Mouse (Mus musculus) ES-E14 (cell line): Measurements from ENCODE around the gene Dnajb13. TPM values are rescaled to one million over a fixed set of nuclear protein-coding genes. Genes with fewer than 3 reads are reported as not detected.

ENCODE experiments used
- DNase-seq: peaks from one replicate; pipeline ENCODE4 v3.0.0-alpha.2; 2013; ENCODE audit warnings: low read depth, low spot score
- H3K27ac ChIP-seq: 2 replicates; pipeline ENCODE4 v1.5.1; 2012; ENCODE audit warnings: low read depth, mild to moderate bottlenecking, low read length, moderate library complexity, mixed read lengths; ENCODE audit not compliant: poor library complexity, insufficient read depth, severe bottlenecking
- H3K36me3 ChIP-seq: 2 replicates; pipeline ENCODE4 v1.6.1; 2012; ENCODE audit warnings: mild to moderate bottlenecking, low read length, moderate library complexity, mixed read lengths; ENCODE audit not compliant: control insufficient read depth, poor library complexity, insufficient read depth, severe bottlenecking
- H3K4me1 ChIP-seq, 2 experiments: fragments of 150-350 bp in 1 of 2; sonication (generic) in 1 of 2; 2 replicates each; pipeline ENCODE4 v1.6.1; 2012; ENCODE audit warnings: low read length in 2 of 2, mild to moderate bottlenecking in 1 of 2, mixed read lengths in 1 of 2; ENCODE audit not compliant: control insufficient read depth in 2 of 2, insufficient read depth in 2 of 2, poor library complexity in 1 of 2
- H3K4me3 ChIP-seq, 2 experiments: fragments of 150-350 bp in 1 of 2; sonication (generic) in 1 of 2; 2 replicates each; pipeline ENCODE4 v1.5.1; 2012; ENCODE audit warnings: low read length in 2 of 2, low read depth in 1 of 2, mild to moderate bottlenecking in 1 of 2, mixed read lengths in 1 of 2; ENCODE audit not compliant: insufficient read depth in 1 of 2, poor library complexity in 1 of 2, severe bottlenecking in 1 of 2
- H3K9ac ChIP-seq: 2 replicates; pipeline ENCODE4 v1.6.1; 2012; ENCODE audit warnings: low read depth, mild to moderate bottlenecking, low read length, mixed read lengths; ENCODE audit not compliant: poor library complexity, insufficient read depth, severe bottlenecking
- H3K9me3 ChIP-seq: fragments of 150-350 bp; sonication (generic); 2 replicates; pipeline ENCODE4 v1.6.1; 2012; ENCODE audit warnings: low read depth, mild to moderate bottlenecking, low read length; ENCODE audit not compliant: control insufficient read depth, insufficient read depth
- CHD2 ChIP-seq: IDR thresholded peaks from 2 replicates; pipeline ENCODE4 v1.6.1; 2014; ENCODE audit warnings: mild to moderate bottlenecking, low read depth, low read length, inconsistent platforms
- HCFC1 ChIP-seq: IDR thresholded peaks from 2 replicates; pipeline ENCODE4 v1.6.1; 2012; ENCODE audit warnings: low read length, inconsistent platforms, borderline replicate concordance; ENCODE audit not compliant: insufficient read depth
- MAFK ChIP-seq: IDR thresholded peaks from 2 replicates; pipeline ENCODE4 v1.6.1; 2014; ENCODE audit warnings: mild to moderate bottlenecking, low read depth, low read length, inconsistent platforms; ENCODE audit not compliant: insufficient read depth
- ZC3H11A ChIP-seq: IDR thresholded peaks from 2 replicates; pipeline ENCODE4 v1.6.1; 2012; ENCODE audit warnings: low read depth, mild to moderate bottlenecking, inconsistent platforms, low read length, borderline replicate concordance
- ZNF384 ChIP-seq: IDR thresholded peaks from 2 replicates; pipeline ENCODE4 v1.6.1; 2012; ENCODE audit warnings: low read depth, low read length, inconsistent platforms
- in situ Hi-C, 2 experiments: fragments of 600-800 bp; cut with MboI; formaldehyde crosslinking; loops; one replicate each; pipeline ENCODE4 v1.15.1; 2025; ENCODE audit warnings: low sequenced_read_pairs in 2 of 2, inconsistent platforms in 1 of 2; ENCODE audit not compliant: unreplicated experiment in 2 of 2
- total RNA-seq: library from RNA; depleted of rRNA; stranded (reverse); fragments of 300-350 nt; gene quantifications from 2 replicates; pipeline ENCODE4 v1.2.3, GENCODE M21; 2012

Dnajb13 gene
- total RNA-seq, 1 experiment = 2.8 TPM

GRCm38 (mm10) chr7:100473846-100474454 is 40.8 kb downstream of the Dnajb13 start:
- H3K9me3 ChIP-seq = no peaks in the 10 kb centered on the region
- TF ChIP-seq HCFC1 (no peak), ZC3H11A (no peak), ZNF384 (no peak), CHD2 (no peak), MAFK (no peak)
- no peak overlapping the region for H3K27ac ChIP-seq
- no peak for DNase-seq
- no peak overlapping the region for H3K9ac ChIP-seq
- no peak overlapping the region for H3K4me3 ChIP-seq
- in situ Hi-C loops = no loop called here
- H3K36me3 ChIP-seq = peaks cover 3% of the 10 kb centered on the region; the same call in 1 of the 2 replicates
- 0 out of 4 replicates have a peak, but pooled peaks cover 0 to 2% of the 10 kb centered on the region in 2 experiments for H3K4me1 ChIP-seq

DNA sequence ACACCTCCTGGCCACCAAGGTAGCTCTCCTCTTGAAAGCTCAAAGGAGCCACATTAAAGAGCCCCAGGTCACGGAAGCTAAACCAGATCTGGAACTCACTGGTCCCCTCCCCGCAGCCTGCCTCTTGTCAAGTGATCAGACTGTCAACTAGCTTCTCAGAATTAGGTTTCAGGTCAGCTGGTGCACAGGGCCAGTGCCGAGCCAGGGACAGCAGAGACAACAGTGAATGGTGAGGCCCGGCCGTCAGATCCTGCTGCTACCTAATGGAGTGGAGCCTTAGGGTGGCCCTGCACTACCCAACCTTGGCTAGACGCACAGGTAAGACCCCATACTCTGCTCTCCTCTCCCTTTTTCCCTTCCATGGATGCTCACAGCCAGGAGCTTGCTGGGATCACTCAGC is 42.0 kb downstream of the Dnajb13 start, which contains the start of gene Ucp3:
Ucp3 (plus strand) TSS at position 214 of the 400 bp plus-strand sequence.
- Histone ChIP-seq H3K9me3 (no peaks in the 10 kb centered on the region), H3K9ac (no peak within 1 kb of the TSS), H3K4me3 (no peak within 1 kb of the TSS), H3K36me3 (peaks cover 3% of the 10 kb centered on the region; the same call in 1 of the 2 replicates), H3K27ac (no peak within 1 kb of the TSS), H3K4me1 (0 out of 4 replicates have a peak, but pooled peaks cover 0 to 2% of the 10 kb centered on the region in 2 experiments)
- no peak for DNase-seq
- in situ Hi-C loops = no loop called here
- no peak for TF ChIP-seq ZC3H11A
- no peak for TF ChIP-seq ZNF384
- TF ChIP-seq MAFK = no peak
- TF ChIP-seq HCFC1 = no peak
- TF ChIP-seq CHD2 = no peak

DNA sequence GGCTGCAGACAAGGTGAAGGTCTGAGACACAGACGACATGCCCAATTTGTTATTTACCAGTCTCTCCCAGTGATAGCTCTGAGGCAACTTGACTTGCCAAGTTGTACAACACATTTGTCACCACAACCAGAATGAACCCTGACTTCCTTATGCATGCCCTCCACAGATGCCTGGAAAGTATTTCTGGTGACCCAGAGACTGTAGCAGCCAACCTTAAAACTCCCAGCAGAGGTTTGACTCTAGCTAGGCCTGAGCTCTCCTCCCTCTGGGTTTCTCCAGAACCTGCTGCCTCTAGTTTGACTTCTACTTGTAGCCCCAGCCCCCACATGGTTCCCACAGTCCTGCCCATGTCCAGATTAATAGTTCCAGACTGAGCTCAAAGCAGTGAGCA is 43.4 kb downstream of the Dnajb13 start:
- in situ Hi-C loops = no loop called here
- Histone ChIP-seq H3K27ac (no peak overlapping the region), H3K4me1 (0 out of 4 replicates have a peak, but pooled peaks cover 0 to 2% of the 10 kb centered on the region in 2 experiments), H3K9ac (no peak overlapping the region), H3K4me3 (no peak overlapping the region), H3K9me3 (no peaks in the 10 kb centered on the region), H3K36me3 (peaks cover 3% of the 10 kb centered on the region; the same call in 1 of the 2 replicates)
- TF ChIP-seq ZNF384 (no peak), MAFK (no peak), HCFC1 (no peak), CHD2 (no peak), ZC3H11A (no peak)
- no peak for DNase-seq

GRCm38 (mm10) chr7:100470796-100471406 is 43.9 kb downstream of the Dnajb13 start:
- no peaks in the 10 kb centered on the region for H3K9me3 ChIP-seq
- in situ Hi-C loops = no loop called here
- no peak for DNase-seq
- TF ChIP-seq ZC3H11A (no peak), ZNF384 (no peak), HCFC1 (no peak), MAFK (no peak), CHD2 (no peak)
- H3K27ac ChIP-seq = no peak overlapping the region
- no peak overlapping the region for H3K9ac ChIP-seq
- no peak overlapping the region for H3K4me3 ChIP-seq
- 0 out of 4 replicates have a peak, but pooled peaks cover 0 to 2% of the 10 kb centered on the region in 2 experiments for H3K4me1 ChIP-seq
- peaks cover 3% of the 10 kb centered on the region; the same call in 1 of the 2 replicates for H3K36me3 ChIP-seq
